Mouse (Mus musculus) embryo, embryonic 10 days (tissue): ENCODE measurements around the gene Tfap2d.

Experiments used
- DNase-seq: peaks from one replicate; pipeline ENCODE4 v3.0.0-alpha.2; 2015; ENCODE audit warnings: low spot score

Gene Tfap2d

DNA sequence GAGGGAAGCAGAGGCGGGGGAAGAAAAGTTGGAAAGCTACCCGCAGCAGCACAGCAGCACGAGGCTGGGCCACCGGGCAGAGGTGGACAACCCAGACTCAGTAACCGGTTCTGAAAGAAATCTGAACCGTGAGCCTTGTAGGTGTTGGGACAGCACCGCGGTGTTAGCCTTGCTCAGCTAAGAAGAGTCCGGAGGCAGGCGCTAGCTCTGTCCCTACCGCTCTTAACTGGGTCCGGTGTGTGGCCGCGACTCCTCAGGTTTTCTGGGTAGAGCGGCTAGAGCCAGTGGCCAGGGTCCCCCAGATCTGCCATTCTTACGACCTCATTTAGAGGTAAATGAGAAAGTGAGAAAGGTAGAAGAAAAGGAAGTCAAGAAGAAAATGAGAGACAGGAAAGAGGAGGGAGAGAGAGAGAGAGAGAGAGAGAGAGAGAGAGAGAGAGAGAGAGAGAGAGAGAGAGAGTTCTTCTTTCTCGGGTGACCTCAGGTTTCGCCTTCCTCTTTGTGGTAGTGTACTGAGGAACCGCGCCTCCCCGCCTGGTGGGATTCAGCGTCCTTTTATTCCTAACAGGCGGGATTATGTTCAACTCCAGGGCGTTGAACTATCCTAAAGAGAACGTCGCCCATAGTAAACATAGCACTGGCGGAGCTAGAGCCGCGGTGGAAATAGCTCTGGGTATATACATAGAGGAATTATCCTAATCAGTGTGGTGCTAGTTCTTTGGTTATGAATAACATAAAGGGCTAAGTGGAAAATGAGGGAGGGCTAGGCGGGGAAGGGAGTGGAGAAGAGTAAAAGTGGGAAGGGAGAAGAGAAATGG is 107.6 kb downstream of the Tfap2d start:
- no peak for DNase-seq

DNA sequence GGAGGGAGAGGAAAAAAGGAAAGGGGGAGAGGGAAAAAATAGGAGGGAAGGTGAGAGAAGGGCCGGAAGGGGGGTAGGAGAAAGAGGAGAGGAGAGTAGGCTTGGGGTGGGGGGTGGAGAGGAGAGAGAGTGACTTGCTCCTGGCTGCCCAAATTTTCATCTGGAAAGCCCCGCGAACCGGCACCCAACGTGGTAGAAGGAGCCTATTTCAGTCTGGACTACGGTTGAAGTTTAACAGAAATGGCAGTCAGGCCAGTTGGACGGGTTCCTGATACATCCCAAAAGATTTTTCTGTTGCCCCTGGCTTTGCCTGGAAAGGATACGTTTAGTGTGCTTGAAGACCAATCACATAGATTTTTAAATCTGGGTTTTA is 108.2 kb downstream of the Tfap2d start:
- DNase-seq: no peak

DNA sequence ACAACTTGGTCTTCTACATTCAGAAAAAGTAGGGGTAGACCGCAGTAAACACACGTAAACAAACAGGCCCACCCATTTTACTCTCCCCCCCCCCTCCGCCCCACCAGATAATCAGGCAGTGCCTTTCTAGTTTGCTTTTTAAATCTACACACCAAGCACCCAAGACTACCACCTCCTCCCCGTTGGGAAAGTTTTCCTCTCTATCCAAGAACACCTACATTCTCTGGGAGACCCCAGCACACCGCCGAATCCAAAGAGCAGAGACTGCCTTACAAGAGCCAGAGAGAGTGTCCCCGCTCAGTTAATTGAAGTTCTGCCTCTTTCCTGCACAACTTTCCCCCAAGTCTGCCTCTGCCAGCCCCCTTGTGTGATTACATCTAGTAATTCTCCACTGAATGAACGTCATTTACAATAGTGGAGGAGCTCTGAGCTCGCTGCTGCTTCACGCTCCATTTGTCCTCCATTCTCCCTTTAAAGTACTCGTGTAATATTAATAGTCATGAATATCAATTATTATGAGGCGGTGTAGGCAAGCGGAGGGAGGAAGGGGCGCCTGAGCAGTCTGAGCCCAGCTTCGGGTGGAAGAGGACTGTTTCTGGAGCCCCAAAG is 108.8 kb downstream of the Tfap2d start:
- DNase-seq: no peak

DNA sequence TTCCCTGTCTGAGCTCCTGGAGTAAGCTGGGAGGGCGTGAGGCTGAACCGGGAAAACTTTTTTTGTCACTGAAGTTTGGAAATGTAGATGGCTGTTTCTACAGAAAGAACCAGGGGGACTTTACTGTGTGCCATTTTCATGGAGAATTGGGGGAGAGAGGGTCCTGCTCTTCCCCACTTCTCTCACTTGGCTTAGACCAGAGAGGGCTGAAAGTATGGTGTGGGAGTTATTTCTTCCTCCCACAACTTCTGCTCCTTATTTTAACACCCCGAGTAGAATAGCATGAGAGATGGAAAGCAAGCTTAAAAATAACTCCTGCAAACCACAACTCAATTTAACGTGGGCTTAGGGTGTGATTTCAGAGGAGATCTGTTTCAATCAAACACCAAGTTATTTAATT is 109.9 kb downstream of the Tfap2d start:
- DNase-seq: no peak

DNA sequence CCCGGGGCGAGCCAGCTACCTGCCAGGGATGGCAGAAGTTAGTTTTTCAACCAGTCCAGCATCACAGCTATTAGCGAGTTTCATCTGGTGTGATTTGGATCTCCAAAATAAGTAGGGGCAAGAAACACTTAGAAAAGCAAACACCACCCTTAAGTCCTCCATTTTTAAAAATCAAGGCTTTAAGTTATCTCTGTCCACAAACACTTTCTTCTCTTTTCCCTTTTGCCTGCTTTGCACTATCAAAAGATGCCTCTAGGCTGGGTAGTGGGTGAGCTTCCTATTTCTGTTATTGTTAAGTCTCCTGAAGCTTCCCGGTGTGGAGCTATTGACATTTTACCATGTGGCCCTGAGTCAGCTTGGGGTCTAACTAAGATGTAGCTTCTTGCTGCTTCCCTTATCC is 110.3 kb downstream of the Tfap2d start:
- DNase-seq: no peak

DNA sequence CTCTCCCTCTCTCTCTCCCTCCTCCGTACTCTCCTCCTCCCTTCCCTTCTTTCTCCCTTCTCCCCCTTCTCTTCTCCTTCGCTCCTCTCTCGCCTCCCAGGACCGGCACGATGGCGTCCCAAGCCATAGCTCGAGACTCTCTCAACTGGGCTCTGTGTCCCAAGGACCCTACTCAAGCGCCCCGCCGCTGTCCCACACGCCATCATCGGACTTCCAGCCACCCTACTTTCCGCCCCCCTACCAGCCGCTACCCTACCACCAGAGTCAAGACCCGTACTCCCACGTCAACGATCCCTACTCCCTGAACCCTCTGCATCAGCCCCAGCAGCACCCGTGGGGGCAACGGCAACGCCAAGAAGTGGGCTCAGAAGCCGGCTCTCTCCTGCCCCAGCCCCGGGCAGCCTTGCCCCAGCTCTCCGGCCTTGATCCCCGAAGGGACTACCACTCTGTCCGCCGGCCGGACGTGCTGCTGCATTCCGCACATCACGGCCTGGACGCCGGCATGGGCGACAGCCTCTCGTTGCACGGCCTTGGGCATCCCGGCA is 111.1 kb downstream of the Tfap2d start:
- DNase-seq: no peak
